9 mouse cellular contexts compared by ENCODE assay signal in genomic region chr16:44493868-44494267, GRCm38 (mm10).
A peak's percentile ranks its signal among the peaks of the same experiment; 100 is the strongest.
DNase-seq lines count a peak whose midpoint lies in the region; ATAC-seq lines count a peak whose summit lies in the region.
"Had no signal": no experiment of that assay in that cellular context is flagged by ENCODE, and none has a peak within 500 bp of the region (broad histone marks: within the 10 kb centered on the region; RNA-seq: fewer than 3 reads in every experiment).

No protein-coding gene starts in this region.

- no peak overlapping the region for H3K4me2 ChIP-seq in hindbrain, embryonic 12.5 days (replicated peaks)
- H3K4me2 ChIP-seq in hindbrain, embryonic 11.5 days (replicated peaks; ENCODE audit: low read depth, low read length), result no peak overlapping the region

- no peak overlapping the region for H3K4me3 ChIP-seq in hindbrain, embryonic 12.5 days
- no peak overlapping the region for H3K4me3 ChIP-seq in hindbrain, embryonic 11.5 days (ENCODE audit: low read depth, low read length)
- no peak overlapping the region for H3K4me3 ChIP-seq in embryonic facial prominence, embryonic 10.5 days
- H3K4me3 ChIP-seq: heart, adult 2 months had no signal

- no peak for ATAC-seq in hindbrain, embryonic 12.5 days (ENCODE audit: low FRiP score)
- ATAC-seq in hindbrain, embryonic 11.5 days (ENCODE audit: low FRiP score), result no peak
- no peak for ATAC-seq in erythroid progenitor cell, adult 5-6 weeks (replicated peaks; ENCODE audit: low FRiP score, poor library complexity, severe bottlenecking)

- H3K36me3 ChIP-seq in hindbrain, embryonic 12.5 days, result peaks cover 71% of the 10 kb centered on the region
- peaks cover 29% of the 10 kb centered on the region for H3K36me3 ChIP-seq in hindbrain, embryonic 11.5 days (ENCODE audit: control insufficient read depth, insufficient read depth, low read length)
- peaks cover 94% of the 10 kb centered on the region for H3K36me3 ChIP-seq in embryonic facial prominence, embryonic 10.5 days (replicated peaks)

- DNase-seq in hindbrain, embryonic 11.5 days (ENCODE audit: low spot score), result no peak
- no peak for DNase-seq in embryonic facial prominence, embryonic 10.5 days (ENCODE audit: low spot score)
- peak; percentile 67 to 75 for DNase-seq in heart, adult 9 months (ENCODE audit: low spot score in 2 of 2)
- DNase-seq in lung, postnatal 25 days (ENCODE audit: low spot score), result peak; percentile 57
- DNase-seq in thymus, postnatal 4 days, result no peak
- DNase-seq in right cerebral cortex, postnatal 4 days, result no peak

- 30% methylated on average over 6 of the region's 6 CpGs for WGBS in hindbrain, embryonic 12.5 days
- 53% methylated on average over 6 of the region's 6 CpGs for WGBS in hindbrain, embryonic 11.5 days
- WGBS in embryonic facial prominence, embryonic 10.5 days, result 40% methylated on average over 6 of the region's 6 CpGs

- peak overlapping the region; percentile 12 for H3K27ac ChIP-seq in hindbrain, embryonic 12.5 days
- H3K27ac ChIP-seq in hindbrain, embryonic 11.5 days (ENCODE audit: low read depth, low read length), result no peak overlapping the region
- H3K27ac ChIP-seq in embryonic facial prominence, embryonic 10.5 days (replicated peaks), result peak overlapping the region; percentile 67
- H3K27ac ChIP-seq: heart, adult 2 months had no signal

- peaks cover 16% of the 10 kb centered on the region for H3K4me1 ChIP-seq in hindbrain, embryonic 12.5 days
- no peaks in the 10 kb centered on the region for H3K4me1 ChIP-seq in hindbrain, embryonic 11.5 days (replicated peaks; ENCODE audit: control insufficient read depth, insufficient read depth, low read length)
- peaks cover 32% of the 10 kb centered on the region for H3K4me1 ChIP-seq in embryonic facial prominence, embryonic 10.5 days

- no peak overlapping the region for H3K9ac ChIP-seq in hindbrain, embryonic 12.5 days
- H3K9ac ChIP-seq in hindbrain, embryonic 11.5 days (ENCODE audit: low read depth, low read length), result no peak overlapping the region

- H3K27me3 ChIP-seq in hindbrain, embryonic 12.5 days, result no peaks in the 10 kb centered on the region
- H3K27me3 ChIP-seq in hindbrain, embryonic 11.5 days (ENCODE audit: control insufficient read depth, insufficient read depth, low read length), result no peaks in the 10 kb centered on the region
- H3K27me3 ChIP-seq in embryonic facial prominence, embryonic 10.5 days (replicated peaks; ENCODE audit: low read depth, poor library complexity, severe bottlenecking), result no peaks in the 10 kb centered on the region

- no peaks in the 10 kb centered on the region for H3K9me3 ChIP-seq in hindbrain, embryonic 12.5 days (replicated peaks)
- H3K9me3 ChIP-seq in hindbrain, embryonic 11.5 days (ENCODE audit: control insufficient read depth, low read length), result no peaks in the 10 kb centered on the region
- H3K9me3 ChIP-seq in embryonic facial prominence, embryonic 10.5 days, result 0 out of 2 replicates have a peak, but pooled peaks cover 3% of the 10 kb centered on the region

Comparison
In these comparisons a context has a peak if more than half of its experiments do, and no peak if none do; other contexts are left out.
1. DNase-seq: peak in heart, adult 9 months (2 of 2) and lung, postnatal 25 days (single experiment); none in hindbrain, embryonic 11.5 days (single experiment), embryonic facial prominence, embryonic 10.5 days (single experiment), thymus, postnatal 4 days (single experiment) and right cerebral cortex, postnatal 4 days (single experiment).